Mouse (Mus musculus): ENCODE measurements around the gene Adipoq.

GRCm38 (mm10) chr16:23107946-23108759 is 38.2 kb upstream of the Adipoq start:
- TF ChIP-seq EP300 (optimal IDR thresholded peaks at IDR 0.05) (no peak), CTCF (IDR thresholded peaks at IDR 0.05; ENCODE audit: low read depth) (0 out of 2 replicates have a peak, but pooled peaks have one; percentile 10)
